Mouse (Mus musculus) stomach, embryonic 16.5 days (tissue): ENCODE results near the gene Haus7. TPM values are rescaled to one million over a fixed set of nuclear protein-coding genes. Genes with fewer than 3 reads are reported as not detected.
"Not testable (repeated sequence)": the region's sequence is repeated elsewhere in the genome, so short reads cannot be mapped to it uniquely, and the experiment has no call there.

ENCODE experiments used
- ATAC-seq: fragments of 200-750 bp; cut with Nextera tagmentation; 2 replicates; pipeline ENCODE4 v1.8.0; 2017; ENCODE audit warnings: moderate number of reproducible peaks, moderate TSS enrichment; ENCODE audit not compliant: insufficient read depth, low FRiP score
- H3K27ac ChIP-seq: fragments of 300-500 bp; sonication (generic); 2 replicates; pipeline ENCODE4 v1.5.1; 2014; ENCODE audit warnings: low read length
- H3K27me3 ChIP-seq: fragments of 300-500 bp; sonication (generic); 2 replicates; pipeline ENCODE4 v1.6.1; 2014; ENCODE audit warnings: low read length, control low read depth, mixed read lengths; ENCODE audit not compliant: control insufficient read depth, insufficient read depth
- H3K36me3 ChIP-seq: fragments of 300-500 bp; sonication (generic); 2 replicates; pipeline ENCODE4 v1.6.1; 2014; ENCODE audit warnings: low read length; ENCODE audit not compliant: control insufficient read depth, insufficient read depth
- H3K4me1 ChIP-seq: fragments of 300-500 bp; sonication (generic); 2 replicates; pipeline ENCODE4 v1.6.1; 2014; ENCODE audit warnings: low read length, control low read depth, mixed read lengths; ENCODE audit not compliant: control insufficient read depth, insufficient read depth
- H3K4me2 ChIP-seq: fragments of 300-500 bp; sonication (generic); 2 replicates; pipeline ENCODE4 v1.6.1; 2014; ENCODE audit warnings: low read depth, low read length, mixed read lengths
- H3K4me3 ChIP-seq: fragments of 300-500 bp; sonication (generic); replicated peaks from 2 replicates; pipeline ENCODE4 v1.5.1; 2014; ENCODE audit warnings: mild to moderate bottlenecking, low read length
- H3K9ac ChIP-seq: fragments of 300-500 bp; sonication (generic); 2 replicates; pipeline ENCODE4 v1.6.1; 2014; ENCODE audit warnings: low read length
- H3K9me3 ChIP-seq: fragments of 300-500 bp; sonication (generic); replicated peaks from 2 replicates; pipeline ENCODE4 v1.6.1; 2016; ENCODE audit warnings: low read length, control low read depth; ENCODE audit not compliant: control insufficient read depth
- WGBS: fragments of 180-500 bp; shearing (Covaris S2); extraction: QIAGEN DNeasy Blood & Tissue Kit; methylation state at CpG from one replicate; pipeline ENCODE4 v1.1.7; 2014; 5-methylcytosine and 5-hydroxymethylcytosine counted together
- polyA plus RNA-seq: library from polyadenylated mRNA; unstranded; fragments of >200 nt; fragmentation: Nextera tagmentation; extraction: Ambion mirVana; gene quantifications from 2 replicates; pipeline ENCODE4 v1.2.1, GENCODE M21; 2015

The Haus7 gene
- polyA plus RNA-seq, result 49.6 and 50.9 TPM in 2 replicates

DNA sequence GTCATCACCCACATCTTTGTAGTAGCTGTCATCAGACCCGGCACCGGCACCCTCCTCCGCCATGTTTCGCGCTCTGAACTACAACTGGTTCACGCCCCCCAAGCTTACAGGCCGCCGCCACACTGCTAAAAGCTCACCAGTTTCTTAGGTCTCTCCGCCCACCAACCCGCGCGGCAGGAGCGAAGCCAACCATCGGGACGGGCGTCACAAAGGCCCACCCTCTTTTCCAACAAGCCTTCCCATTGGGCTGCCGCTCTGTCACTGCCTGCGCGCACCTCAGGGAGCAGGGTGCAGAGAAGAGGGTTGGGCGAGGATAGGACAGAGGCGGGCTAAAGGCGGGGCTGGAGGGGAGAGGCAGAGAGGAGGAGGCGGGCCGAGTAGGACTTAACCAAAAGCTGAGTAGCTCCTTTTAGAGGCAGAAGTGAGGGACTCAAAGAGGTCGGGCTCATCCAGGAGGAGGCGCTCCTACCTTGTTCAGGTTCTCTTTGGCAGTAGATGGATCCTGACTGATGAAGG lies at the start of gene Haus7:
TSS of gene Haus7 (minus strand) at position 168 of the 516 bp plus-strand sequence.
- Histone ChIP-seq H3K4me1 (0 out of 2 replicates have a peak, but pooled peaks cover 5% of the 10 kb centered on the region), H3K4me2 (peak within 1 kb of the TSS; percentile 67), H3K36me3 (no peaks in the 10 kb centered on the region), H3K9ac (peak within 1 kb of the TSS; percentile 70), H3K9me3 (no peaks in the 10 kb centered on the region), H3K27me3 (no peaks in the 10 kb centered on the region), H3K4me3 (peak within 1 kb of the TSS; percentile 59), H3K27ac (no peak within 1 kb of the TSS)
- ATAC-seq, result peak; percentile 100
- 13% methylated on average over 26 of the region's 26 CpGs for WGBS

DNA sequence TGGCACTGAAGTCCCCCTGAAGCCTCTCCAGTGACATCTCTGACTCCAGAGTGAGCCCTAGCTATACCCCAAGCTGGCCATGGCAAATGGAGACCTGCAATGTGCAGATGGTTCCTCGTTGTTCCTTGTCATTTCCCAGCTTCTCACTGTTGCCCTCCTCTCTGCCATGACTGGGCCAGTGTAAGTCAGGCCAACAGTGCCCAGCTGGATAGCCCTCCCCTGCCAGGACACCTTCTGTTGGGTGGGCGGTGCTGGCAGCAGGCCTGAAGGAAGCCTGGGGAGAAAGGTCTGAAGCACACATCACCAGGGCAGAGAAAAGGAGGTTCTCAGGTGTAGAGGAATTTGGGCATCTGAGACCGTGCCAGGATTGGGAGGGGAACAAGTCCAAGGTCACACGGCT lies 47.7 kb upstream of the Haus7 start:
- Histone ChIP-seq H3K27ac (no peak overlapping the region), H3K4me2 (no peak overlapping the region), H3K9me3 (no peaks in the 10 kb centered on the region), H3K4me3 (no peak overlapping the region), H3K4me1 (no peaks in the 10 kb centered on the region), H3K36me3 (no peaks in the 10 kb centered on the region), H3K9ac (no peak overlapping the region), H3K27me3 (peaks cover 31% of the 10 kb centered on the region)
- 74% methylated on average over 4 of the region's 4 CpGs for WGBS
- ATAC-seq, result no peak

DNA sequence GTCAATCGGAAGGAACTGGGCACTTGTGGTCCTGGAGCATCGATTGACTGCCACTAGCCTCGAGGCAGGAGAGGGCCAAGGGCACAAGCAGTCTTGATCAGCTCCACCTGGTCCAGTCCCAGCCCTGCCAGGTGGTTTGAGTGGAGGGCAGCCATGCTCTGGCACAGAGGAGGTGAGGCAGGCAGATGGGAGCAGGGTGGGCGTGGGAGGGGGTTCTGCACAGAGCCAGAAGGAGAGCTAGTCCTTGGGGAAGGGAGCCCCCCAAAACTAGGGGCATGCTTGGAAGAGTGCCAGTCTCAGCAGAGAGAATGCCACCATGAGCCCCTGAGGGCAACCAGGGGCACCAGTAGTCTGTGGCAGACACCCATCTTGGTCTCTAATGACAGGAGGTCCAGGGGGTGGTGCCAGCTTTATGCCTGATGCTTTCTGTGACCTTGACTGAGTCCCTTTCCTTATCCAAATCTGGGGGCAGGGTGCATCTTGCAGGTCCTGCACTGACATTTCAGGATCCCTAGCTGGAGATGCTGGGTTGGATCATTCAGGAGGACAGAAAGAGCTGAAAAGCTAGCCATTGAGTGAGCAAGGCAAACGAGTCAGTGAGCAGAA lies 46.4 kb upstream of the Haus7 start:
- Histone ChIP-seq H3K27ac (no peak overlapping the region), H3K4me2 (no peak overlapping the region), H3K27me3 (peaks cover 38% of the 10 kb centered on the region), H3K4me3 (no peak overlapping the region), H3K4me1 (no peaks in the 10 kb centered on the region), H3K36me3 (no peaks in the 10 kb centered on the region), H3K9ac (no peak overlapping the region), H3K9me3 (no peaks in the 10 kb centered on the region)
- no peak for ATAC-seq
- 79% methylated on average over 5 of the region's 5 CpGs for WGBS

DNA sequence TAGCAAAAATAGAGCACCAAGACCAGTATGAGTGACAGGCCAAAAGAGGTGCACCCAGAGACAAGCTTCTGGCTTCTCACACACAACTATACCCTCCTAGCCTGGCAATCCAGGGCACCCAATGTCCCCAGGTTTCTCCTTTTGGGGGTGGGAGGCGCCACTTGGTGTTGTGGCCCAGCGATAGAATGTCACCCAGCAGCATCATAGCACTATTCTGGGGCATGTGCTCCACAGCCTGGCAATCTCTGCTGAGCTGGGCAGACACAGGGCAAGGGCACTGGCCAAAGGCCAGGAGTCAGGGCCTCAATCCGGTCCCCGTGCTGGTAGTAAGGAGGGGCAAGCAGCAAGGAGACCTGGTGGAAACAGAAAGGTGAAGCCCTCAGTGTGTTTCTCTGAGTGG lies 37.9 kb upstream of the Haus7 start:
- H3K27ac ChIP-seq, result no peak overlapping the region
- H3K4me1 ChIP-seq, result no peaks in the 10 kb centered on the region
- no peak overlapping the region for H3K9ac ChIP-seq
- H3K4me3 ChIP-seq, result no peak overlapping the region
- 81% methylated on average over 4 of the region's 4 CpGs for WGBS
- ATAC-seq, result no peak
- H3K36me3 ChIP-seq, result no peaks in the 10 kb centered on the region
- H3K27me3 ChIP-seq, result peaks cover 9% of the 10 kb centered on the region
- H3K9me3 ChIP-seq, result no peaks in the 10 kb centered on the region
- no peak overlapping the region for H3K4me2 ChIP-seq

DNA sequence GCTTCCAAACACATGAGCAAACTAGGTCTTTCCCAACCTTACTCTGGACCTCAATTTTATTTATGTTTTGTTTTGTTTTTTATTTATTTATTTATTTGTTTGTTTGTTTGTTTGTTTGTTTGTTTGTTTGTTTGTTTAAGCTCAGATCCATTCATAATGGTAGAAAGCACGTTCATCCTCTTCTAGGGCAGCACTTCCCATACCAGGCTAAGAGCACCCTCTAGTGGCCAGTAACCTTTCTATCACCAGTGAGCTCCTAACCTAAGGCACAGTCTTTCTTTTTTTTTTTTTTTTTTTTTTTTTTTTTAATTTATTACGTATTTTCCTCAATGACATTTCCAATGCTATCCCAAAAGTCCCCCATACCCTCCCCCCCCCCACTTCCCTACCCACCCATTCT lies 34.7 kb upstream of the Haus7 start:
- H3K4me2 ChIP-seq, H3K27ac ChIP-seq, H3K9ac ChIP-seq, H3K27me3 ChIP-seq, H3K36me3 ChIP-seq, H3K4me1 ChIP-seq, ATAC-seq, H3K9me3 ChIP-seq, H3K4me3 ChIP-seq: not testable (repeated sequence)
- 0% methylated on average over 1 of the region's 2 CpGs for WGBS

DNA sequence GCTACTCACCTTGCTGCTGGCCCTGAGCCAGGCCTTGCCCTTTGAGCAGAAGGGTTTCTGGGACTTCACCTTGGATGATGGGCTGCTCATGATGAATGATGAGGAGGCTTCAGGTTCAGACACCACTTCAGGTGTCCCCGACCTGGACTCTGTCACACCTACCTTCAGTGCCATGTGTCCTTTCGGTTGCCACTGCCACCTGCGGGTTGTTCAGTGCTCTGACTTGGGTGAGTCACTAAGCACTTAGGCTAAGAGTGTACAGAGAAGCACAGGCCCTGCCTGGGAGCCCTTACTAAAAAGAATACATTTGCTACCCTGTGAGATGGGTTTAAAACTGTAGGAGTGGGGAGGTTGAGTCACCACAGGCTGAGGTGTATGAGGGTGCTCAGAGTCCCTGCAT lies 32.0 kb upstream of the Haus7 start:
- Histone ChIP-seq H3K27ac (no peak overlapping the region), H3K4me1 (no peaks in the 10 kb centered on the region), H3K4me3 (no peak overlapping the region), H3K36me3 (no peaks in the 10 kb centered on the region), H3K9ac (no peak overlapping the region), H3K9me3 (no peaks in the 10 kb centered on the region), H3K27me3 (no peaks in the 10 kb centered on the region; the same call in 1 of the 2 replicates), H3K4me2 (no peak overlapping the region)
- WGBS, result 77% methylated on average over 3 of the region's 3 CpGs
- no peak for ATAC-seq

DNA sequence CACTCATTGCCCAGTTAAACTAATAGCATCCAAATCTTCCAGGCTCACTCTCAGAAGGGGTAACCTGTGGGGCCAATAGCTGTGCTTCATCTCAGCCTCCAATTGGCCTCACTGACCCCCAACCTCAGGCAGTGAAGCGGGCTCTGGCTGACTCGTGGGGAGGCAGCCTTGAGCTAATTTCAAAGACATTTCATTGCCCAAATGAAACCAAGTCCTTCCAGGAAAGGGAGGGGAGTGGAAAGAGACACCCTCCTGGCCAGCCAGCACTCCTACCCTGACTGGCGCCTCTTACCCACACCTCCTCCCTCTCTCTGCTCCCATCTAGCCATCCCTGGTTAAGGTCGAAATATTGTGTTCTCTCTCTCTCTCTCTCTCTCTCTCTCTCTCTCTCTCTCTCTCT lies 31.3 kb upstream of the Haus7 start:
- WGBS, result 58% methylated on average over 4 of the region's 4 CpGs
- Histone ChIP-seq H3K4me2 (no peak overlapping the region), H3K27ac (no peak overlapping the region), H3K27me3 (no peaks in the 10 kb centered on the region; the same call in 1 of the 2 replicates), H3K36me3 (no peaks in the 10 kb centered on the region), H3K9me3 (no peaks in the 10 kb centered on the region), H3K4me1 (no peaks in the 10 kb centered on the region), H3K9ac (no peak overlapping the region), H3K4me3 (no peak overlapping the region)
- ATAC-seq, result no peak

DNA sequence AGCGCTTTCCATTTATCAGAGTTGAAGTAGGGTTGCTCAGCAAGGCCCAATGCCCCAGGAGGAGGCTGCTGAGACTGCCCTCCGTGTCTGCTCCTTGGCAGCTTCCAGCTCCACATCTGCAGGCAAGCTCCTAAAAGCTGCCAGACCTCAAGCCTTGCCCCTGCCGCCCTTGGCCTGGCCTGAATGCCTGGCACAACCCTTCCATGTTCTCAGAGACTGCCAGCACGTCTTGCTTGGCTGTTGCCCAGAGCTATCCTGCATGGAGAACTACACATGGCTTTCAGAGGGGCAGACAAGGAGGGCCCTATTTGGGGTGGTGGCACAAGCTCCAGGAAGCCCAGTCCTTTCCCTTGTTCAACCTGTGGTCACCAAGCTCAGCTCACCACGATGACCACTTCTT lies 28.1 kb upstream of the Haus7 start:
- no peak for ATAC-seq
- 72% methylated on average over 5 of the region's 5 CpGs for WGBS
- no peaks in the 10 kb centered on the region; the same call in 1 of the 2 replicates for H3K27me3 ChIP-seq
- H3K4me2 ChIP-seq, result no peak overlapping the region
- H3K4me1 ChIP-seq, result peaks cover 4% of the 10 kb centered on the region; the same call in 1 of the 2 replicates
- no peaks in the 10 kb centered on the region for H3K9me3 ChIP-seq
- no peak overlapping the region for H3K4me3 ChIP-seq
- no peaks in the 10 kb centered on the region for H3K36me3 ChIP-seq
- H3K9ac ChIP-seq, result no peak overlapping the region
- H3K27ac ChIP-seq, result no peak overlapping the region

DNA sequence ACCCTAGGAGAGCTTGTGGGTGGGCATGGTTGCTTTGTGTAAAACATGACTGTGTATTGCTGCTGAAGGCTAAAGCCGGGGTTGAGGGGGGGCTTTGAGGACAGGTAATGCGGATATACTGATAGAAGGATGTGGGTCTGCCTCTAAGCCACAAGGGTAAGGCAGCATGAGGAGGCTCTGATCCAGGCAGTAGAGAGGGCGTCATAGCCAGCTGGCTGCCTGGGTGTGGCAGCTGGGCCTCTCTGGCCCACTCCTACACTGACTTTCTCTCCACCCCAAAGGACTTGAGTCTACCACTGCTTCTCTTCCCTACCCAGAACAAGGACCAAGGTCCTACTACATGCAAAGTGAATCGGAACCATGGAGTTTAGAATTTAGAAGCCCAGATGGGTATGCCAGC lies 26.0 kb upstream of the Haus7 start:
- H3K9ac ChIP-seq, result peak overlapping the region; percentile 59; the same call in 1 of the 2 replicates
- peaks cover 4% of the 10 kb centered on the region; the same call in 1 of the 2 replicates for H3K4me1 ChIP-seq
- 86% methylated on average over 4 of the region's 4 CpGs for WGBS
- no peaks in the 10 kb centered on the region for H3K36me3 ChIP-seq
- H3K27ac ChIP-seq, result no peak overlapping the region
- no peaks in the 10 kb centered on the region; the same call in 1 of the 2 replicates for H3K27me3 ChIP-seq
- peak overlapping the region; percentile 52 for H3K4me2 ChIP-seq
- H3K9me3 ChIP-seq, result no peaks in the 10 kb centered on the region
- peak overlapping the region; percentile 46 for H3K4me3 ChIP-seq
- no peak for ATAC-seq
